Mouse (Mus musculus) embryonic stem cell, embryonic (primary cell): ENCODE results near the gene Anapc2.

Experiments used
- CTCF ChIA-PET, 4 experiments: fragments of 300-600 bp in 2 of 4; fragments of 350-600 bp in 2 of 4; sonication (Branson Sonifier 250); formaldehyde crosslinking; loops; one replicate each; lab custom pipeline; 2022; ENCODE audit warnings: inconsistent platforms in 2 of 4; lab: Charles Lee
- POLR2A ChIA-PET, 4 experiments: fragments of 300-600 bp in 2 of 4; fragments of 350-600 bp in 2 of 4; sonication (Branson Sonifier 250); formaldehyde crosslinking; loops; one replicate each; lab custom pipeline; 2022; ENCODE audit warnings: antibody characterized with exemption in 4 of 4, inconsistent platforms in 1 of 4; lab: Charles Lee

Anapc2 gene

GRCm38 (mm10) chr2:25234050-25234449 lies 38.2 kb upstream of the Anapc2 start, which contains the start of gene Slc34a3:
Gene Slc34a3 (minus strand): TSS chr2:25234364.
- ChIA-PET CTCF (no interaction called here), POLR2A (interaction anchor here in 3 of 4 experiments (0.7 to 75.9 kb wide), 7 partner anchors 5 to 40 kb away, joined by 3 to 2347 read pairs (median 1600); partner anchors contain the start of genes Tubb4b (in 3 of the 3), AL732309.1 (in 2 of the 3), Anapc2 (in 2 of the 3) and Cysrt1 (in 2 of the 3))

- ChIA-PET CTCF (interaction anchor here in 1 of 4 experiments (1.3 kb wide), 1 partner anchor 14 kb away, joined by 4 read pairs; no protein-coding TSS in a partner anchor), POLR2A (interaction anchor here in 3 of 4 experiments (0.6 to 75.9 kb wide), 7 partner anchors 4 to 24 kb away, joined by 3 to 2347 read pairs (median 1600); partner anchors contain the start of genes Tubb4b (in 3 of the 3), AL732309.1 (in 2 of the 3), Anapc2 (in 2 of the 3) and Cysrt1 (in 2 of the 3))
Measured at GRCm38 (mm10) chr2:25234551-25235220, 37.6 kb upstream of the Anapc2 start.

- ChIA-PET CTCF (interaction anchor here in 2 of 4 experiments (0.5 to 2.7 kb wide), 4 partner anchors 8 to 42 kb away, joined by 3 to 22 read pairs (median 6); partner anchors contain the start of gene Tprn (in 1 of the 2)), POLR2A (interaction anchor here in 3 of 4 experiments (0.7 to 75.9 kb wide), 9 partner anchors 3 to 288 kb away, joined by 3 to 2347 read pairs (median 5); partner anchors contain the start of genes Tubb4b (in 3 of the 3), AL732309.1 (in 2 of the 3), Anapc2 (in 2 of the 3) and Cysrt1 (in 2 of the 3))
Measured at GRCm38 (mm10) chr2:25236614-25237013, 35.7 kb upstream of the Anapc2 start, which contains the start of gene Rnf224. Gene Rnf224 (minus strand): TSS chr2:25236787.

- ChIA-PET CTCF (interaction anchor here in 2 of 4 experiments (1.3 to 2.7 kb wide), 4 partner anchors 9 to 25 kb away, joined by 5 to 22 read pairs (median 6); partner anchors contain the start of gene Tprn (in 1 of the 2)), POLR2A (interaction anchor here in 3 of 4 experiments (0.5 to 75.9 kb wide), 8 partner anchors 2 to 57 kb away, joined by 3 to 2347 read pairs (median 804); partner anchors contain the start of genes AL732309.1 (in 2 of the 3), Anapc2 (in 2 of the 3), Cysrt1 (in 2 of the 3) and Fam166a (in 2 of the 3))
Measured at GRCm38 (mm10) chr2:25237522-25237921, 34.8 kb upstream of the Anapc2 start.

- POLR2A ChIA-PET = interaction anchor here in 3 of 4 experiments (0.5 to 75.9 kb wide), 6 partner anchors 1 to 45 kb away, joined by 3 to 2347 read pairs (median 1600); partner anchors contain the start of genes AL732309.1 (in 2 of the 3), Anapc2 (in 2 of the 3), Cysrt1 (in 2 of the 3) and Fam166a (in 2 of the 3)
- CTCF ChIA-PET = interaction anchor here in 2 of 4 experiments (1.3 to 2.7 kb wide), 2 partner anchors 10 kb away, joined by 5 to 22 read pairs; no protein-coding TSS in a partner anchor
Measured at GRCm38 (mm10) chr2:25238106-25238505, 34.2 kb upstream of the Anapc2 start.

- ChIA-PET CTCF (interaction anchor here (0.9 to 4.7 kb wide), 8 partner anchors 9 to 137 kb away, joined by 3 to 54 read pairs (median 4); partner anchors contain the start of gene Tmem203 (in 1 of the 4)), POLR2A (interaction anchor here (0.6 to 75.9 kb wide), 25 partner anchors 10 to 337 kb away, joined by 3 to 2347 read pairs (median 5); partner anchors contain the start of genes Tmem203 (in 4 of the 4), Fam166a (in 2 of the 4), Nelfb (in 2 of the 4) and Rnf224 (in 2 of the 4))
Measured at GRCm38 (mm10) chr2:25239766-25240165, 32.5 kb upstream of the Anapc2 start.

GRCm38 (mm10) chr2:25240310-25240709 lies 32.0 kb upstream of the Anapc2 start:
- ChIA-PET CTCF (interaction anchor here (0.6 to 4.7 kb wide), 17 partner anchors 8 to 343 kb away, joined by 3 to 54 read pairs (median 5); partner anchors contain the start of genes Tmem203 (in 1 of the 4) and Tubb4b (in 1 of the 4)), POLR2A (interaction anchor here (0.5 to 75.9 kb wide), 53 partner anchors 8 to 733 kb away, joined by 3 to 2347 read pairs (median 4); partner anchors contain the start of genes Tmem203 (in 4 of the 4), Tor4a (in 3 of the 4), Tubb4b (in 3 of the 4) and Fam166a (in 2 of the 4))

GRCm38 (mm10) chr2:25240723-25241437 lies 31.4 kb upstream of the Anapc2 start:
- ChIA-PET CTCF (interaction anchor here (0.5 to 4.7 kb wide), 18 partner anchors 8 to 343 kb away, joined by 3 to 54 read pairs (median 5); partner anchors contain the start of genes Tmem203 (in 1 of the 4) and Tubb4b (in 1 of the 4)), POLR2A (interaction anchor here (0.5 to 75.9 kb wide), 54 partner anchors 8 to 733 kb away, joined by 3 to 2347 read pairs (median 4); partner anchors contain the start of genes Nrarp (in 3 of the 4), Tmem203 (in 3 of the 4), Tor4a (in 3 of the 4) and Tubb4b (in 3 of the 4))

GRCm38 (mm10) chr2:25241438-25241775 lies 30.9 kb upstream of the Anapc2 start:
- CTCF ChIA-PET = interaction anchor here in 2 of 4 experiments (0.5 to 4.7 kb wide), 5 partner anchors 12 to 185 kb away, joined by 3 to 54 read pairs (median 3); partner anchors contain the start of genes Tmem203 (in 1 of the 2) and Tubb4b (in 1 of the 2)
- POLR2A ChIA-PET = interaction anchor here in 3 of 4 experiments (1.2 to 75.9 kb wide), 15 partner anchors 8 to 306 kb away, joined by 3 to 2347 read pairs (median 7); partner anchors contain the start of genes Tmem203 (in 3 of the 3), Fam166a (in 2 of the 3), Nelfb (in 2 of the 3) and Rnf224 (in 2 of the 3)

- CTCF ChIA-PET = interaction anchor here in 3 of 4 experiments (0.7 to 8.8 kb wide), 6 partner anchors 10 to 17 kb away, joined by 3 to 54 read pairs (median 5); partner anchors contain the start of genes Tmem203 (in 1 of the 3) and Tubb4b (in 1 of the 3)
- POLR2A ChIA-PET = interaction anchor here (0.6 to 75.9 kb wide), 23 partner anchors 8 to 464 kb away, joined by 3 to 2347 read pairs (median 5); partner anchors contain the start of genes Tmem203 (in 3 of the 4), Fam166a (in 2 of the 4), Nelfb (in 2 of the 4) and Nrarp (in 2 of the 4)
Measured at GRCm38 (mm10) chr2:25242101-25242506, 30.2 kb upstream of the Anapc2 start, which contains the start of the genes Rnf208 and Cysrt1. Gene Rnf208 (plus strand): TSS chr2:25242255. Gene Cysrt1 (minus strand): TSS chr2:25242452.

- CTCF ChIA-PET = interaction anchor here in 3 of 4 experiments (1.8 to 8.8 kb wide), 3 partner anchors 14 to 15 kb away, joined by 7 to 54 read pairs (median 51); no protein-coding TSS in a partner anchor
- POLR2A ChIA-PET = interaction anchor here in 3 of 4 experiments (0.8 to 75.9 kb wide), 11 partner anchors 6 to 308 kb away, joined by 3 to 2347 read pairs (median 10); partner anchors contain the start of genes Tubb4b (in 3 of the 3), Fam166a (in 2 of the 3), Nelfb (in 2 of the 3) and Rnf224 (in 2 of the 3)
Measured at GRCm38 (mm10) chr2:25243342-25243741, 28.9 kb upstream of the Anapc2 start.

- CTCF ChIA-PET = interaction anchor here in 3 of 4 experiments (0.9 to 8.8 kb wide), 3 partner anchors 16 kb away, joined by 6 to 51 read pairs (median 9); no protein-coding TSS in a partner anchor
- POLR2A ChIA-PET = interaction anchor here (0.7 to 75.9 kb wide), 13 partner anchors 6 to 92 kb away, joined by 3 to 2347 read pairs (median 6); partner anchors contain the start of genes Tmem203 (in 3 of the 4), Tubb4b (in 3 of the 4), Anapc2 (in 2 of the 4) and Fam166a (in 2 of the 4)
Measured at GRCm38 (mm10) chr2:25244144-25244543, 28.1 kb upstream of the Anapc2 start.

GRCm38 (mm10) chr2:25246183-25247072 lies 25.9 kb upstream of the Anapc2 start, which contains the start of gene AL732309.1:
Gene AL732309.1 (minus strand): TSS chr2:25246863.
- CTCF ChIA-PET = interaction anchor here (0.6 to 8.8 kb wide), 12 partner anchors 9 to 180 kb away, joined by 3 to 51 read pairs (median 4); partner anchors contain the start of genes Tmem203 (in 1 of the 4) and Tor4a (in 1 of the 4)
- POLR2A ChIA-PET = interaction anchor here (0.5 to 75.9 kb wide), 22 partner anchors 3 to 311 kb away, joined by 3 to 2347 read pairs (median 5); partner anchors contain the start of genes Tmem203 (in 3 of the 4), Tubb4b (in 3 of the 4), Fam166a (in 2 of the 4) and Nelfb (in 2 of the 4)

- CTCF ChIA-PET = interaction anchor here (0.5 to 7.5 kb wide), 14 partner anchors 12 to 87 kb away, joined by 3 to 46 read pairs (median 3); no protein-coding TSS in a partner anchor
- POLR2A ChIA-PET = interaction anchor here (0.7 to 75.9 kb wide), 8 partner anchors 3 to 76 kb away, joined by 3 to 2347 read pairs (median 48); partner anchors contain the start of genes Cysrt1 (in 3 of the 4), Rnf208 (in 3 of the 4), Fam166a (in 2 of the 4) and Nelfb (in 2 of the 4)
Measured at GRCm38 (mm10) chr2:25252331-25252730, 19.9 kb upstream of the Anapc2 start.
